Mouse (Mus musculus): ENCODE results near the gene Copz1. TPM values are rescaled to one million over a fixed set of nuclear protein-coding genes. Genes with fewer than 3 reads are reported as not detected.
A peak's percentile ranks its signal among the peaks of the same experiment; 100 is the strongest.

The Copz1 gene
- polyA plus RNA-seq, 2 experiments = 118 to 205 TPM

DNA sequence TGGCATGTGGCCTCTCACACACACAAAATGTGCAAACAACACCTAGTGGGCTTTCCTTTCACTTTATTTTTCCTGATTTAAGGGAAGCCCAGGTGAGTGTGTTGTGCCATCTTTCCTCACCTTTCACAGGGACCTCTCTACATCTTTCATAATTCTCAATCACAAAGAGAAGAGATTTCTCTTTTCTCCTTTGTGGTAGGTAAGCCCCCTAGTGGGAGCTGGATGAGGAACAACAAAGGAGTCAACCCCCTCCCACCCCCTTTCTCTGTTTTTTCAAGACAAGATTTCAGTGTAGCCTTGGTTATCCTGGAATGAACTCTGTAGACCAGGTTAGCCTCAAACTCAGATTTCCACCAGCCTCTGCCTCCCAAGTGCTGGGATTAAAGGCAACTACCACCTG lies 71.0 kb downstream of the Copz1 start:
- no peaks in the 10 kb centered on the region for H3K27me3 ChIP-seq (ENCODE audit: control insufficient read depth, insufficient read depth, low read length)
- H3K36me3 ChIP-seq (replicated peaks; ENCODE audit: control insufficient read depth, insufficient read depth, low read depth) = peaks cover 4% of the 10 kb centered on the region
- H3K9ac ChIP-seq (replicated peaks) = no peak overlapping the region
- H3K27ac ChIP-seq = no peak overlapping the region
- H3K9me3 ChIP-seq (ENCODE audit: control insufficient read depth, low read length) = no peaks in the 10 kb centered on the region
- H3K4me1 ChIP-seq (replicated peaks; ENCODE audit: control insufficient read depth in 2 of 2, insufficient read depth in 2 of 2, low read length in 1 of 2) = peaks cover 3 to 12% of the 10 kb centered on the region in 2 experiments; a peak in 3 of 4 replicates
- TF ChIP-seq CTCF (IDR thresholded peaks at IDR 0.05; ENCODE audit: low read depth) (no peak), EP300 (IDR thresholded peaks at IDR 0.05; ENCODE audit: low read depth) (no peak)
- ATAC-seq (ENCODE audit: insufficient read depth) (no peak), DNase-seq (ENCODE audit: low read depth in 3 of 3, low spot score in 3 of 3) (no peak)
- H3K4me2 ChIP-seq (ENCODE audit: low read depth) = no peak overlapping the region
- no peak overlapping the region for H3K4me3 ChIP-seq (ENCODE audit: insufficient read depth in 1 of 2, low read depth in 2 of 2, low read length in 2 of 2)

GRCm38 (mm10) chr15:103345789-103346188 lies 73.3 kb downstream of the Copz1 start:
- DNase-seq (ENCODE audit: low read depth in 3 of 3, low spot score in 3 of 3) (no peak), ATAC-seq (ENCODE audit: insufficient read depth) (no peak)
- Histone ChIP-seq H3K27me3 (ENCODE audit: control insufficient read depth, insufficient read depth, low read length) (no peaks in the 10 kb centered on the region), H3K9me3 (ENCODE audit: control insufficient read depth, low read length) (no peaks in the 10 kb centered on the region), H3K9ac (replicated peaks) (no peak overlapping the region), H3K4me3 (ENCODE audit: insufficient read depth in 1 of 2, low read depth in 2 of 2, low read length in 2 of 2) (no peak overlapping the region), H3K27ac (no peak overlapping the region), H3K4me2 (ENCODE audit: low read depth) (no peak overlapping the region), H3K36me3 (replicated peaks; ENCODE audit: control insufficient read depth, insufficient read depth, low read depth) (peaks cover 4% of the 10 kb centered on the region), H3K4me1 (replicated peaks; ENCODE audit: control insufficient read depth in 2 of 2, insufficient read depth in 2 of 2, low read length in 1 of 2) (peaks cover 0 to under 1% of the 10 kb centered on the region in 2 experiments; a peak in 1 of 4 replicates)
- WGBS (ENCODE audit: insufficient replicate concordance) = 68% methylated on average over 6 of the region's 6 CpGs
- TF ChIP-seq EP300 (IDR thresholded peaks at IDR 0.05; ENCODE audit: low read depth) (no peak), CTCF (IDR thresholded peaks at IDR 0.05; ENCODE audit: low read depth) (no peak)

- DNase-seq (ENCODE audit: low read depth in 3 of 3, low spot score in 3 of 3) (no peak), ATAC-seq (ENCODE audit: insufficient read depth) (peak; percentile 22; the same call in 1 of the 2 replicates)
- Histone ChIP-seq H3K4me2 (ENCODE audit: low read depth) (no peak overlapping the region), H3K27me3 (ENCODE audit: control insufficient read depth, insufficient read depth, low read length) (no peaks in the 10 kb centered on the region), H3K36me3 (replicated peaks; ENCODE audit: control insufficient read depth, insufficient read depth, low read depth) (peaks cover 11% of the 10 kb centered on the region), H3K9me3 (ENCODE audit: control insufficient read depth, low read length) (no peaks in the 10 kb centered on the region), H3K9ac (replicated peaks) (no peak overlapping the region), H3K4me3 (ENCODE audit: insufficient read depth in 1 of 2, low read depth in 2 of 2, low read length in 2 of 2) (no peak overlapping the region), H3K4me1 (replicated peaks; ENCODE audit: control insufficient read depth in 2 of 2, insufficient read depth in 2 of 2, low read length in 1 of 2) (no peaks in the 10 kb centered on the region), H3K27ac (no peak overlapping the region)
- 5% methylated on average over 2 of the region's 2 CpGs for WGBS (ENCODE audit: insufficient replicate concordance)
- TF ChIP-seq CTCF (IDR thresholded peaks at IDR 0.05; ENCODE audit: low read depth) = peak; percentile 71
- no peak for TF ChIP-seq EP300 (IDR thresholded peaks at IDR 0.05; ENCODE audit: low read depth)
Measured at GRCm38 (mm10) chr15:103347275-103347684, 74.8 kb downstream of the Copz1 start.

MicroRNA genes within 50 kb of the gene (microRNA counts, 519-probe panel; counts per million panel counts)
- 6,207 counts per million, percentile 48 among the panel's probes with 10 or more counts for microRNA mmu-miR-148b

Small RNA genes lying within 50 kb of the gene (microRNA-seq; reads per million reads assigned to microRNA genes)
- gene Mir148b = 847 reads per million, percentile 71 among the genes with 10 or more reads in this experiment

Other genes with a start within 250 kb of the Copz1 start
- 3.6 and 4.4 TPM in 2 replicates for gene Smug1, start 105.6 kb upstream of the Copz1 start, polyA plus RNA-seq (2012; rRNA removed)
- gene Smug1, start 105.6 kb upstream of the Copz1 start, polyA plus RNA-seq (2014; fragmentation: Nextera tagmentation; extraction: Ambion mirVana) = 3.8 and 4.7 TPM in 2 replicates
- 27.8 and 32.4 TPM in 2 replicates for gene Cbx5, start 32.9 kb upstream of the Copz1 start, polyA plus RNA-seq (2012; rRNA removed)
- 54.4 and 57.1 TPM in 2 replicates for gene Cbx5, start 32.9 kb upstream of the Copz1 start, polyA plus RNA-seq (2014; fragmentation: Nextera tagmentation; extraction: Ambion mirVana)
- gene Hnrnpa1, start 32.3 kb upstream of the Copz1 start, polyA plus RNA-seq (2012; rRNA removed) = 329 and 510 TPM in 2 replicates
- gene Hnrnpa1, start 32.3 kb upstream of the Copz1 start, polyA plus RNA-seq (2014; fragmentation: Nextera tagmentation; extraction: Ambion mirVana) = 240 and 270 TPM in 2 replicates
- 178 and 222 TPM in 2 replicates for gene Nfe2, start 14.3 kb upstream of the Copz1 start, polyA plus RNA-seq (2012; rRNA removed)
- gene Nfe2, start 14.3 kb upstream of the Copz1 start, polyA plus RNA-seq (2014; fragmentation: Nextera tagmentation; extraction: Ambion mirVana) = 175 and 184 TPM in 2 replicates
- 0.17 and 0.20 TPM in 2 replicates for gene Gpr84, start 37.9 kb downstream of the Copz1 start, polyA plus RNA-seq (2012; rRNA removed)
- 0.18 and 0.32 TPM in 2 replicates for gene Gpr84, start 37.9 kb downstream of the Copz1 start, polyA plus RNA-seq (2014; fragmentation: Nextera tagmentation; extraction: Ambion mirVana)
- gene Zfp385a, start 67.4 kb downstream of the Copz1 start, polyA plus RNA-seq (2012; rRNA removed) = 4.9 and 5.6 TPM in 2 replicates
- 4.7 and 6.2 TPM in 2 replicates for gene Zfp385a, start 67.4 kb downstream of the Copz1 start, polyA plus RNA-seq (2014; fragmentation: Nextera tagmentation; extraction: Ambion mirVana)
- 8.4 and 9.3 TPM in 2 replicates for gene Itga5, start 94.0 kb downstream of the Copz1 start, polyA plus RNA-seq (2012; rRNA removed)
- gene Itga5, start 94.0 kb downstream of the Copz1 start, polyA plus RNA-seq (2014; fragmentation: Nextera tagmentation; extraction: Ambion mirVana) = 9.9 and 12.5 TPM in 2 replicates
- gene Gtsf1, start 157.8 kb downstream of the Copz1 start, polyA plus RNA-seq (2012; rRNA removed) = not detected in 2 replicates
- not detected in 2 replicates for gene Gtsf1, start 157.8 kb downstream of the Copz1 start, polyA plus RNA-seq (2014; fragmentation: Nextera tagmentation; extraction: Ambion mirVana)
- not detected in 2 replicates for gene Gtsf2, start 175.8 kb downstream of the Copz1 start, polyA plus RNA-seq (2012; rRNA removed)
- gene Gtsf2, start 175.8 kb downstream of the Copz1 start, polyA plus RNA-seq (2014; fragmentation: Nextera tagmentation; extraction: Ambion mirVana) = not detected in 2 replicates
- 4.9 and 5.6 TPM in 2 replicates for gene Nckap1l, start 181.1 kb downstream of the Copz1 start, polyA plus RNA-seq (2012; rRNA removed)
- 5.9 and 6.1 TPM in 2 replicates for gene Nckap1l, start 181.1 kb downstream of the Copz1 start, polyA plus RNA-seq (2014; fragmentation: Nextera tagmentation; extraction: Ambion mirVana)
- gene Pde1b, start 230.3 kb downstream of the Copz1 start, polyA plus RNA-seq (2012; rRNA removed) = 0.83 and 1.0 TPM in 2 replicates
- 0.11 and 0.19 TPM in 2 replicates for gene Pde1b, start 230.3 kb downstream of the Copz1 start, polyA plus RNA-seq (2014; fragmentation: Nextera tagmentation; extraction: Ambion mirVana)